Mouse (Mus musculus) cerebellum, postnatal 4 days (tissue): Measurements from ENCODE around the gene Crybb1.
A peak's percentile ranks its signal among the peaks of the same experiment; 100 is the strongest.

Experiments
- DNase-seq, 2 experiments: peaks; one replicate each; pipeline ENCODE4 v3.0.0; 2022; ENCODE audit warnings: low spot score in 2 of 2, mixed read lengths in 1 of 2

Gene Crybb1

DNA sequence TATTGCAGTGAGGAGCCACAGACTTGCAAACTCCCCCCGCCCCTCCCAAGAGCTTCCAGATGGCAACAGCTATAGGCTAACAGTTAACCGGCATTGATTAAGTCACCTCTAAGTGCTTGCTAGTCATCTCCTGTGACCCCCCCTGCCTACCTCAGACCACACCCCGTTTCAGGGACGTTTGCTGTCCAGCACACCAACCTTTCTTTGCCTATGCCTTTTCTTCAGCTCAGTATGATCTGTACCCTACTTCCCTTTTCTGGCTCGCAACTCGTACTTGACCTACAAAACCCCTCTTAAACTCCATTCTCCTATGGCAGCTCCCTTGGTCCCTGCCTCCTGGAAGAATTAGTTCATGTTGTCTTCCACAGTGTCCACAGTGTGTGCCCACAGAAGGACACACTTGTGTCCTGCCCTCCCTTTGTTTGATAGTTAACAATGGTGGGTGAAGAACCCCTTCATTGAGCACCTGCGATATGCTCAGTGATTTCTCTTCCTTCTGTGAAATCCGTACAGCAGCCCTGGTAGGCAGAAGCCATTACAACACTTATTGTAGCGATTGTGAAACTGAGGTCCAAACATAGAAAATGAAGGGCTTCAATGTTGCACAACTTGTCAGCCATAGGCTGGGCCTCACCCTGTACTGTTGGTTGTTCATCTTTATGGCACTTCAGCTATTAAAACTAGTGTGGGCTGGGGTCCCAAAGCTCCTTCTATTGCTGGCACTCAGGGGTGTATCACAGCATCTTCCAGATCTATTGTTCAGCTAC lies 10.6 kb downstream of the Crybb1 start:
- DNase-seq = no peak

DNA sequence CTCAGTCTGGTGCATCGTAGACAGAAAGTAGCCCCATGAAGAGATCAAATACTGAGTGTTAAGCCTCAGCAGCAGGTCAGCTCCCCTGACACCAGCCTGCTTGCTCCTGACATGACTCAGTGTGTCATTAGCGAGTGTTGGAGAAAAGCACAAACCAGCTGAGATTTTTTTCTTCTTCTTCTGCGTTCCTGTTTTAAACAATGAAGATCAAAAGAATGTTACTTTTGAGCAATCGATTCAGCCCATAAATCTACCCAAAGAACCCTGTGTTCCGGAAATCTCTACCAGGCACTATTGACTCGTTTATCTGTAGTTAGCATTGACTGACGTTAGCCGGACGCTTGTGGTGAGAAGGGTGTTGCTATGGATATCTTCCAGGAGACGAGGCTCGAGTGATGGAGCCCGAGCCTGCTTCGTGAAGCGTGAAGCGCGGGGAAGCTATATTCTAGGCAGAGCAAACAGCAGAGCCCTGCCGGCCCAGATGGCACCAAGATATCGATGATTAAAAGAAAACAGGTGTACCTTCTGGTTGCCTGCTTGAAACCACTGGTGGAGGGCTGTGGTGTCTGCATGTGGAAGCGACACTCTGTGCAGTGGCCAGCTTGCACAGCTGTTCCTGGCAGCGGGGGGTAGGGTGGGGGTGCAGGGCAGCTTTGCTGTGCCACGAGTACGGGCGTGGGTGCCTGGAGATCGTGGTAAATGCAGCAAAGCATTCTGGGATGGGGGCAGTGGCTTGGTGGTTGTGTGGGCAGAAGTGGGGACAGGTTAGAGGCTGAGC lies 15.3 kb downstream of the Crybb1 start:
- DNase-seq = peak in 1 of 2 experiments; percentile 52

- DNase-seq = no peak
These were observed 17.3 kb downstream of the Crybb1 start for GRCm38 (mm10) chr5:112272934-112273333.

- no peak for DNase-seq
These were observed 18.3 kb downstream of the Crybb1 start for GRCm38 (mm10) chr5:112273746-112274463.

DNA sequence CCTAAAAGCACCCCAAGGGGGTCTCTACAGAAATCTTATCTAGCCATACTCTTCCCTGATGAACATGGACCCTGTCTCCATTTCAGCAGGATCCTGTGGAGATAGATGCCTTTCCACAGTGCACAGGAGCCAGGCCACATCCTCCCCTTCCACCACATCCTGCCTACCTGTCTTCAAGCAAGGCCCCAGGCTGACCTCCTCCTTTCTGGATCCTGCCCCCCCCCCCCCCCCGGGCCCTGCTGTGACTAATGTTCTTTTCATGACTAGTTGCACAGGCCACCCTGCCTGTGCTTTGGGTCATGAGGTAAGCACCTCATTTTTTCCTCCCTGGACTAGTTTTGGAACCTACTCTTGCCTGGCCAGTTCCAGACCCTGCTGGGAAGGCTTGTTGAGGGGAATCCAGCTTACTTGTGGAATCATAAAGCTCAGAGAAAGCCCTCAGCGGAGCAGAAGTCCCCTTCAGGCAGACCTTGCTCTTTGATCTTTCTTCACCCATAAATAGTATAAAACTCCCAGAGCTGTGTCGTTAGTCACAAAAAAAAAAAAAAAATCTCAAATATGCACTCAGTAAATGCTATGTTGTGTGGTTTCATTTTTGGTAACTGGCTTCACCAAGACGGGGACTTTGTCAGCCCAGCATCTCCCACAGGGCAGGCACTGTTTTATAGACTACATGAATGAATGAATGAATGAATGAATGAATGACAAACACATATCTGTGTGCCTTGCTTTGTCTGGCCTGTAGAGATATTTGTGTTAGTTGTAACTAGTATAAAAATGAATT lies 19.6 kb downstream of the Crybb1 start:
- DNase-seq = no peak

- DNase-seq = peak; percentile 99
These were observed 20.8 kb downstream of the Crybb1 start, which contains the start of gene Tpst2 for GRCm38 (mm10) chr5:112276267-112276873. Gene Tpst2 (plus strand): TSS chr5:112276691.

- no peak for DNase-seq
These were observed 21.3 kb downstream of the Crybb1 start for GRCm38 (mm10) chr5:112276907-112277348.

DNA sequence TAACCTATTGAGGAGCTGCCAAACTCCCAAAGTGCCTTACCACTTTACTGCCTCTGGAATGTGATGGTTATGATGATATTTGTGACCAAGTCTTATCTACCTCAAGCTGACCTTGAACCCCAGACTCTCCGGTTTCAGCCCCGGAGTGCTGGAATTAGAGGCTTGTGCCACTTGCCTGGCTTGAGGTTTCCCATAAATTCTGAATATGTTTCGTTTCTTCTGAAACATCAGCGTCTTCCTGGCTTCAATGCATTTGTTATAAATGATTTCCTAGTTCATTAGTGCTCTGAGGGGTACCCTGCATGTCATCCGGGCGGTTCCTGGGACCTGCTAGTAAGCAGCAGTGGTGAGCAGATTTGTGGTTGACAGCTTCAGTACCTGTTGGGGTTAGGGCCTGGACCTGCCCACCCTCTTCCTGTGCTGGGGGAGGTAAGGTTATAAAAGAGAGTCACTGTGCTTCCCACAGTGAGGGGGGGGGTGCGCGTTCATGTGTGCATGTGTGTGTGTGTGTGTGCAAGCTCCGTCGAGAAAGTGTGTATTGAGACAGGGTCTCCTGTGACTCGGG lies 22.4 kb downstream of the Crybb1 start:
- no peak for DNase-seq

DNA sequence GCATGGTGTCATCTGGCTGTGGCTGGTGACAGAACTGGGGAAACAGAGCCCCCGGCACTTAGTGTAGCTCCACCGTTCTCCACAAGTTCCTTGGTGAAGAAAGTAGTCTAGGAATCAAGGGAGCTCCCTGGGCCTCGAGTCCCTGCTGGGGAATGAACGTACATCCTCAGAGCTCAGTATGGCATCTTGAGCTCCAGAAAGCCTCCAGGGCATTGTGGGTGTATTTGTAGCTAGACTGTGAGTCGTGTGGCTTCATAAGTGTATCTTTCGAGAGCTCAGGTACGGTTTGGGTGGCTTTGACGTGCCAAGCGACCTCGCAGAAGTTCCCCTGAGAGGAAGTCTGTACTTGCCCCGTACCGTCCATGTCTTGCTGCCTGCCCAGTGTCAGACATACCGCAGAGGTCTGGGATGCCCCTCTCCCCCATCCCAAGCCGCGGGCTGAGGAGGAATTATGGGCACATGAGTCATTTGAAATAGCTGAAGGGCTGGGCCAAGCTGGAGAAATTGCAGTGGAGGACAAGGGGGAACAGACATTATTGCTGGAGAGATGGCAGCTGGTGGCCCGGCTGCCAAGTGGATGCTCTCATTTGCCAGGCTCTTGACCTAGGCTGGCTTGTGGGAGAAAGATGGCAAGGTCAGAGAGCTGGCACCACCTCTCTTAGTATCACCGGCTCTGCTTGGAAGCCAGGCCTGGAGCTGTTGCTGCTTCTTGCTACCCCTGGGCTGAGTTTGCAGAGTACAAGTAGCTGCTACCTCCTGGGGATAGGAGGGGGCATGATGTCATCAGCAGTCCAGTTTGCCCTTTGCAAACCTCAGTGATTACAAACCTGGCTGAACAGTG lies 23.8 kb downstream of the Crybb1 start:
- DNase-seq = no peak

GRCm38 (mm10) chr5:112280151-112280550 lies 24.5 kb downstream of the Crybb1 start:
- DNase-seq = no peak

GRCm38 (mm10) chr5:112280863-112281660 lies 25.4 kb downstream of the Crybb1 start:
- DNase-seq = no peak

DNA sequence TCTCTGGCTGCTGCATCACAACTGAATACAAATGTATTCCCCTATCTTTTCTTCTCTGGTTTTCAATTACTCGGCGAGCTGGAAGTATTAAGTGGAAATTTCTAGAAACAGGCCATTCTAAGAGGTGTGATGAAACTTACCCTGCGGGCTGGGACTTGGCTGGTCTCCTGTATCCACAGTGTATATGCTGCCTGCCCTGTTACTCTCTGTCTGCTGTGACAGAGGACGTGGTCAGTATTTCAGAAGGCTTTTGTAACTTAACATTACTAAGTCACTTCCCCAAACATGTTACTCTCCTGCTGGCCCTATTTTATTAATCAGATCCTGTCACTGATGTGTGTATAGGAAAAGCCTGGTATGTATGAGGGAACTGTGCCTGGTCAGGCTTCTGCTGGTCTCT lies 26.1 kb downstream of the Crybb1 start:
- DNase-seq = no peak

GRCm38 (mm10) chr5:112282123-112282779 lies 26.6 kb downstream of the Crybb1 start:
- no peak for DNase-seq

- no peak for DNase-seq
These were observed 27.3 kb downstream of the Crybb1 start for GRCm38 (mm10) chr5:112282780-112283482.

GRCm38 (mm10) chr5:112283543-112284202 lies 28.1 kb downstream of the Crybb1 start:
- no peak for DNase-seq

DNA sequence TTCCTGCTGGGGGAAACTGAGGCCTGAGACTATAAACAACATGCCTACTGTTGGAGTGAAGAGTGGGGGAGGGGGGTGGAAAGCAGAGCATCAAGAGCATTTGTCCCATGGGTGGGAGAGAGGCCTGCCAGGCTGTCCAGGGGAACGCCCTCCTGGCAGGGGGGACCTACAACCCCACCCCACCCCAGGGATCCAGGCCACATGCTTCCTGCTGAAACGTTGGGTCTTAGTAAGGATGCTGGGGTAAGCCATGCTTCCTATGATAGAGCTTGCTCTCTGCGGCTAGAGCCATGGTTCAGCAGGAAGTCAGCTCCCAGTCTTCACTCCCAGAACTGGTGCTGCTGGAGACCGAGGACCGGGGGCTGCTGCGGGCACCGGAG lies 28.6 kb downstream of the Crybb1 start:
- DNase-seq = no peak

DNA sequence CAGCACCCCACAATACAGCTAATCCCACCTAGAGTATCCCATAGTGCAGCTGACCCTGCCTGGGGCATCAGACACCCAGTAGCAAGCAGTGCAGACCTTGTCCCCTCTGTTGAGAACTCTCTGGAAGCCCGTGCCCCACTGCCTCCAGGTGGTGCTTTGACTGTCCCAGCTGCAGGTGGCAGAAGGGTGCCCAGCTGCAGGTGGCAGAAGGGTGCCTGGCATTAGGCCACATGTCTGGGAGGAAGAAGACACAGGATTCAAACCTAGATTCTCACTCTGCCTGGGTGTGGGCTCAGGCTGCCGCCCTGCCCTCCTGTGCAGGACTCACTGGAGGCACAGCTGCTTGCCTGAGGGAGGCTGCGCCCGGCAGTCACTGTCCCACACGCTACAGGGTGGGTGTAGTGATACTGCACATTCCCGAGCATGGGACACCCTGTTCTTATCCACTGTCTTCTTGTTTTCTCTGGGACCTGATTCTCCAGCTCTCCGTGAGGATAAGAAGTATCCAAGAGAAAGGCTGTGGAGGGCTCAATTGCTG lies 30.0 kb downstream of the Crybb1 start:
- DNase-seq = no peak
